Mouse (Mus musculus) MEL (cell line): ENCODE results near the gene Dhrs1.

Experiments used
- CTCF ChIP-seq, 3 experiments: IDR thresholded peaks in 2 of 3; conservative IDR thresholded peaks in 1 of 3; 2 replicates each; pipeline ENCODE4 v1.5.1; 2011 to 2012; ENCODE audit warnings: low read length in 3 of 3, low read depth in 2 of 3, mild to moderate bottlenecking in 2 of 3, improper control_type of control experiment in 1 of 3, inconsistent platforms in 1 of 3, mixed read lengths in 1 of 3, moderate library complexity in 1 of 3; ENCODE audit not compliant: control insufficient read depth in 1 of 3, insufficient read depth in 1 of 3, poor library complexity in 1 of 3, severe bottlenecking in 1 of 3
- EP300 ChIP-seq, 2 experiments: IDR thresholded peaks; 2 replicates each; pipeline ENCODE4 v1.6.1; 2011; ENCODE audit warnings: improper control_type of control experiment in 2 of 2, low read length in 2 of 2, low read depth in 1 of 2, mild to moderate bottlenecking in 1 of 2
- GABPA ChIP-seq: IDR thresholded peaks from 2 replicates; pipeline ENCODE4 v1.6.1; 2012; ENCODE audit warnings: low read depth, mild to moderate bottlenecking, inconsistent platforms, low read length, improper control_type of control experiment, moderate library complexity
- HCFC1 ChIP-seq: IDR thresholded peaks from 2 replicates; pipeline ENCODE4 v1.6.1; 2012; ENCODE audit warnings: low read depth, mild to moderate bottlenecking, inconsistent platforms, low read length, improper control_type of control experiment, moderate library complexity
- POLR2A ChIP-seq, 2 experiments: IDR thresholded peaks; 2 replicates each; pipeline ENCODE4 v1.6.1; 2011 to 2012; ENCODE audit warnings: low read length in 2 of 2, mild to moderate bottlenecking in 2 of 2, control low read depth in 1 of 2, improper control_type of control experiment in 1 of 2, low read depth in 1 of 2, moderate library complexity in 1 of 2; ENCODE audit not compliant: control insufficient read depth in 1 of 2, insufficient read depth in 1 of 2, poor library complexity in 1 of 2
- TAL1 ChIP-seq: IDR thresholded peaks from 2 replicates; pipeline ENCODE4 v1.6.1; 2012; ENCODE audit warnings: mild to moderate bottlenecking, inconsistent platforms, low read length, moderate library complexity, mixed read lengths

- TF ChIP-seq TAL1 (no peak), CTCF (IDR thresholded peaks at IDR 0.05 in 2 of 3, conservative IDR thresholded peaks at IDR 0.05 in 1 of 3; ENCODE audit: control insufficient read depth in 1 of 3, insufficient read depth in 1 of 3, low read depth in 2 of 3, low read length in 3 of 3, poor library complexity in 1 of 3, severe bottlenecking in 1 of 3) (no peak), GABPA (no peak), EP300 (IDR thresholded peaks at IDR 0.05; ENCODE audit: low read depth in 1 of 2, low read length in 2 of 2) (no peak), POLR2A (IDR thresholded peaks at IDR 0.05; ENCODE audit: control insufficient read depth in 1 of 2, insufficient read depth in 1 of 2, low read depth in 1 of 2, low read length in 2 of 2, poor library complexity in 1 of 2) (no peak), HCFC1 (no peak)
These were observed 33.2 kb upstream of the Dhrs1 start for GRCm38 (mm10) chr14:55778686-55779085.
